Mouse (Mus musculus) kidney, adult 11 months (tissue): ENCODE results near the gene Arhgef15.

ENCODE experiments used
- DNase-seq: peaks from one replicate; pipeline ENCODE4 v3.0.0; 2022

Arhgef15 gene

GRCm38 (mm10) chr11:68911531-68912177 lies 45.6 kb downstream of the Arhgef15 start:
- no peak for DNase-seq

DNA sequence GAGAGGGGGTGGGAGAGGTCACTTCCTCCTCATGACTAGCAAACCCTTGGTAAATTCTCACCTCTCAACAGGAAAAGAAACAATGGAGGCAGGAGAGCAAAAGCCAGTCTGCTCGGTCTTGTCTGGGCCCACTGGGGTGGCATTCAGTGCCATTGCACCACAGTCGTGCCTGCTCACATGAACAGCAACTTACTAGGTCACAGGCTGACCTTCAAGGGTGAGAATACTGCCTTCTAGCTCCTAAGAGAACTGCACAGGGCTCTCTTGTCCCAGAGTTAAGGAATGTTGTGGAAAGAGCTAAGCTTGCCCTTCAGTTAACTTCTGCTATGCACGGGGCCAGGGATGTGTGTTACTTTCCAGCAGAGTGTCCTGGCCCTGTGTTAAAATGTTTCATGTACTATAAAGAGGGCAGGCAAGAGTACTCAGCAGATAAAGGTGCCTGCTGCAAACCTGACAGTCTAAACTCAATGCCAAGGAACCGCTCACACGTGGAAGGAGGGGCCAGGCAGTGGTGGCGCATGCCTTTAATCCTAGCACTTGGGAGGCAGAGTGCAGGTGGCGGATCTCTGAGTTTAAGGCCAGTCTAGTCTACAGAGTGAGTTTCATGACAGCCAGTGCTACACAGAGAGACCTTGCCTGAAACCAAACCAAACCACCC lies 48.3 kb downstream of the Arhgef15 start:
- DNase-seq: peak; percentile 56

GRCm38 (mm10) chr11:68907251-68907650 lies 50.0 kb downstream of the Arhgef15 start:
- DNase-seq: no peak

- no peak for DNase-seq
Observed at GRCm38 (mm10) chr11:68906461-68906790, 50.9 kb downstream of the Arhgef15 start.

DNA sequence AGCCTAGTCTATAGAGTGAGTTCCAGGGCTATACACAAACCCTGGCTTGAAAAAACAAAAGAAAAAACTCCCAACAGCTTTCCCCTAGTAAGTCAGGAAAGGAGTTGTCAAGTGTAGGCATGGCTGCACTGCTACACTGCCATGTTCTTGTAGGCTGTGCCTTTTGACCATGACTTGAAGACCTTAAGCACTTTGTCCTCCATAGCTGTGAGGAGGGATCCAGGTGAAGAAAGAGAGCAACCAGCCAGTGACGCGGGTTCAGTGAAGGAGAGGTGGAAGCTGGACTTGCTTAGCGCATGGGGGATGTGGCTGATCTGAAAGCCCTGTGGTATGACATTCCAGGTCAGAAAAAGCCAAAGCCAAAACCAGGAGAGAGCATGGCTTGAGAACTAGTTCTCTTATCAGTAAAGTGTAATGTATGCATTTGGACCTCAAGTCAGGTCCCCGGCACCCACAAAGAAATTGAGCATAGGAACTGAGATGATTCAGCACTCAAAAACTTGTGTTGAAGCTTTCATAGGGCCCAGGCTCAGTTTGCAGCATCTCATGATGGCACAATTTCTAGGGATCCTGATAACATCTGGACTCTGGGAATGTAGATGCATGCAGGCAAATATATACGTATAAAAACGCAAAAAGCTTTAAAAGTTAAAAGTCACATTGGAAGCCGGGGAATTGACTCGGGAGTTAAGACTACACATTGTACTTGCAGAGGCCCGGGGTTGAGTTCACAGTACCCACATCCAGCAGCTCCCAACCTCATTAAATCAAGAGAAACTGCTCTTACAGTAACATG lies 51.4 kb downstream of the Arhgef15 start:
- no peak for DNase-seq

GRCm38 (mm10) chr11:68905138-68905531 lies 52.1 kb downstream of the Arhgef15 start:
- no peak for DNase-seq

DNA sequence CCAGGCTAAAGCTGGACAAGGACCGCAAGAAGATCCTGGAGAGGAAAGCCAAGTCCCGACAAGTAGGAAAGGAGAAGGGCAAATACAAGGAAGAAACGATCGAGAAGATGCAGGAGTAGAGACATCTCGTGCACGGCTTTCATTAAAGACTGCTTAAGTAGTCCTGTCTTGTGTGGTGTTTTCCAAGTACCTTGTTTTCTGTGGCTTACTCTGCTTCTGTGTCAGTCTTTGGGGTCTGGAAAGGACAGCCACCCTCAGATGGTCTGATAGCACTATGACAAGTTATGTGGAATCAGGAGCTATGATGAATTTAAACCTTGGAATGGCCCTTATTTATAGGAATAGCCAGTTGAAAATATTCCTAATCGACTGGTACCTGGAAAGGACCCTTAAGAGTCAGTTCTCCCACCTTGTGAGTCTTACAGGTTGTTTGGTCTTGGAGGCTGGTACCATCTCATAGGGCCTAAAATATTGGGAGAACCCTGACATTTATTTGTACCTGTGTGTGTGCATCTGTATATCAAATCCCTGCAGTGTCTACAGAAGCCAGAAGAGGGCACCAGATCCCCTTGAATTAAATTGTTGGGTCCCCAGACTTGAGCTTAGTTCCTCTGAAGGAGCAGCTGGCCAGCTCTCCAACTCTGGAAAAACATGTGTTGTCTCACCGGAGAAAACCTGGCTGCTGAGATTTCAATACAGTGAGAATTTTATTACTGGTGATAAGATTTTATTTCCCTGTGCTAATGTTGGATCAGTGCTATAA lies 52.7 kb downstream of the Arhgef15 start:
- peak; percentile 76 for DNase-seq

DNA sequence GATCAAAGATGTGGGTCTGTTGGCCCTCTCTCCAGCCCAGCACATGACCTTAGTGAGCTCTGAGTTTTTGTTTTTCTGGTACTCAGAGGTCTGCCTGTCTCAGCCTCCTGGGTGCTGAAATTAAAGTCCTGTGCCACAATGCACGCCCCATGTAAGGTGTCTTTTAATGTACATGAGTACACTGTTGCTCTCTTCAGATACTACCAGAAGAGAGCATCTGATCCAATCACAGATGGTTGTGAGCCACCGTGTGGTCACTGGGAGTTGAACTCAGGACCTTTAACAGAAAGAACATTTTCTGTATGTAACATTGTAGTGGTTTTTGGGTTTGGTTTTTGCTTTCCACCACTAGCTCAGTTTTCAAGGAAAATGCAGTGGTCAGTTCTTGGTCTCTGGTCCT lies 53.5 kb downstream of the Arhgef15 start:
- DNase-seq: no peak

GRCm38 (mm10) chr11:68902823-68903222 lies 54.5 kb downstream of the Arhgef15 start:
- DNase-seq: no peak

- no peak for DNase-seq
Observed at GRCm38 (mm10) chr11:68902367-68902766, 54.9 kb downstream of the Arhgef15 start.

GRCm38 (mm10) chr11:68902047-68902364 lies 55.3 kb downstream of the Arhgef15 start:
- DNase-seq: no peak

DNA sequence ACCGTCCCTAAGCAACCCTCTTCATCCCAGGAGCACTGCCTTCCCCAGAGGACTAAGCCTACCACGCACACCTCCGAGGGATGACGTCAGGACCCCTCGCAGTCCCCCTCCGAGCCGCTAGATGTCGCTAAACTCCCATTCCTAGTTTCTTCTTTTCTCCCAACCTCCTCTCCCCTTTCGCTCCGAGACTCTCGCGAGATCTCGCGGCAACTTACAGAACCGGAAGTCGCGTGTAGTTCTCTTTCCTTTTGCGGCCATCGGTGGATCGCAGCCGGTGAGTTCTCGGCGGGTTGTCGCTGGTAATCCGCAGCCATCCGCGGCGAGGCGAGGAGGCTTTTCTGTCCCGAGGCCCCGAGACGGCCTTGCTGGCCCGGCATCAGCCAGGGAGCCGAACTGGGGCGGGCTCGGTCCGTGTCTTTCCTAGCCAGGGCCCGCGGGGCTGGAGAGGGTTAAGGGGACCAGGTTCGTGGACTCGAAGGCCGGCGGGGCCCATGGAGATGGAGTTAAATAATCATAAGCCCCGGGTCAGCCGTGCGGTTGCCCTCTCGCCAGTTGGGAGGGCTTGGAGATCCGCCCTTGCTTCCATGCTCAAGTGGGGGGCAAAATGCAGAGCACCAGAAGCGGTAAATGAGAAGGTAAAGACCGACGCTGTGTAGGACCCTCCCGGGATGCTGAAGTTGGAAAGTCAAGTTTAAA lies 55.8 kb downstream of the Arhgef15 start, which contains the start of gene Rpl26:
Gene Rpl26, plus strand, starts transcription at position 233 of the 696 bp plus-strand sequence.
- DNase-seq: peak; percentile 97

DNA sequence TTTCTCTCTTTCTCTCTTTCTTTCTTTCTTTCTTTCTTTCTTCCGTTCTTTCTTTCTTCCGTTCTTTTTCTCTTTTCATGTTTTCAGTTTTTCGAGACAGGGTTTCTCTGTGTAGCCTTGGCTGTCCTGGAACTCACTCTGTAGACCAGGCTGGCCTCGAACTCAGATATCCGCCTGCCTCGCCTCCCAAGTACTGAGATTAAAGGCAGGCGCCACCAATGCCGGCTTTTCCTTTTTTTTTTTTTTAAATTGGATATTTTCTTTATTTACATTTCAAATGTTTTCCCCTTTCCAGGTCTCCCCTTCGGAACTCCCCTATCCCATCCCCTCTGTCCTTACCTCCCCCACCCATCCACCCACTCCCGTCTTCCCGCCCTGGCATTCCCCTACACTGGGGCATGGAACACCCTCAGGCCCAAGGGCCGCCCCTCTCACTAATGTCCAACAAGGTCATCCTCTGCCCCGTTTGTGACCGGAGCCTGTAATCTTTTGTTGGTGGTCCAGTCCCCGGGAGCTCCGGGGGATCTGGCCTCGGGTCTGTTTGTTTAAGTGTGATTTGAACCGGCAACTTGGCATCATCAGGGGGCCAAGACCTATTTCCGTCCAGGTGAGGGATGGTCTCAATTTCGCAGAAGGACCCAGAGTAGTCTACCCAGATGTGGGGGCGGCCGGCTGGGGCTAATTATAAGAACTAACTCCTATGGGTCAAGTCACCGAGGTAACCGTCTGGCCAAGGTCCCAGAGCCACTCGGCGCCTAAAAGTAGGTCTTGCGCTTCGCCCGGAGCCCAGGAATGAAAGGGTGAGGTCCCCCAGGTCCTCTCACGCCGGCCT lies 56.5 kb downstream of the Arhgef15 start:
- no peak for DNase-seq

DNA sequence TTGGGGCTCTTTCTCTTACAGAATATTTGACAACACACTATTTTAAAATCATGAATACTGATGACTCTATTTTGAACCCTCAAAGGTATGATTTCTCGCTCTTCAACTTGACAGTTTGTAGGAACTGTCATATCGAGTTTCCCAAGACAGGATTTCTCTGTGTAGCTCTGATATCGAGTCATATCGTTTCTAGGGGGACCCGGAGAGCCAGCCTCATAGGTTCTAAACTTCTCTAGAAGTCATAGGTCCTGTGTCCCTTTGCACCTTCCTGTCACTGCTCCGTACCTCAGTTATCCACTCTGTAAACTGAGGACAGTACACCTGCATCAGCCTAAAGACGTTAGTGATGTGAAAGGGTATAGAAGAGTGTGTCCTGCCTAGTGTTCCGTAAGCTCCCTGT lies 57.5 kb downstream of the Arhgef15 start:
- DNase-seq: no peak

DNA sequence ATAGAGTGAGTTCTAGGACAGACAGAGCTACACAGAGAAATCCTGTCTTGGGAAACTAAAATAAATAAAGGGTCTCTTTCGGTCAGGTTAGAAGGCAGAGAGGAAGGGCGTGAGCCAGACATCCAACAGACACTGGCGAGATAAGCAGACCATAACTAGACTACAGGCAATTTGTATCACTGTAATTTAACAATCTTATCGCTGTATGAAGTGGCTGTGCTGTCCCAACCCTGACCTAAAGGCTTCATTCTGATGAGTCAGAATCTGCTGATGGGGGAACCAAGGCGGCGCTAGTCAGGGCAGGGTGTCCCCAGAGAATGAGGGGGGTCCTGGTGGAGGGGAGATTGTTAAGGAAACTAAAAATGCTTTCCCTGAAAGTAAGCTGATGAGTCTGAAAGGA lies 58.5 kb downstream of the Arhgef15 start:
- DNase-seq: no peak

- DNase-seq: no peak
Observed at GRCm38 (mm10) chr11:68897838-68898237, 59.4 kb downstream of the Arhgef15 start.

DNA sequence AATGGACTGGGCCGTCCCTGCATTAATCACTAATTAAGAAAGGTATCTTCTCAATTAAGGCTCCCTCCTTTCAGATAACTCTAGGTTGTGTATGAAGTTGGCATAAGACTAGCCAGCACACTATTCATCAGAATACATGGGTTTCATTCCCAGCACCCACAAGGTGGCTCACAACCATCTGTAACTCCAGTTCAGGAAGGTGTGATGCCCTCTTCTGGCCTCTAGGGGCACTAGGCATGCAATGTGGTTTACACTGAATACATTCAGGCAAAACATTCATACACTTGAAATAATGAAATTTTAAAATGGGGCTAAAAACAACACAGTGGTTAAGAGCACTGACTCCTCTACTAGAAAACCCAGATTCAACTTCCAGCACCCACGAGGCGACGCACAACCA lies 60.2 kb downstream of the Arhgef15 start:
- DNase-seq: no peak

DNA sequence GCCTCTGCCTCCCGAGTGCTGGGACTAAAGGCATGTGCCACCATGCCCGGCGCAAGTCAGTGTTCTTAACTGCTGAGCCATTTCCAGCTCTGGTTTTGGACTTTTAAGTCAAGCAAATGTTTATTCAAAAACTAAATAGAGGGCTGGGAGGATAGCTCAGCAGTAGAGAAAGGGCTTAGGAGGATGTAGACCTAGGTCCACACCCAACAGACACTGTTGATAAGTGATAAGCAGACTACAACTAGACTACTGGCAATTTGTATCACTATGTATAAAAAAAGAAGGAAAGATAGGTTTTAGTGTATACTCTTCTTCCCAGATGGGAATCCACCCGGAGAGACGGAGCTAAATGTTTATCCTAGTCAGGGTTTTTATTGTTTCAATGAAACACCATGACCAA lies 61.0 kb downstream of the Arhgef15 start:
- DNase-seq: no peak

DNA sequence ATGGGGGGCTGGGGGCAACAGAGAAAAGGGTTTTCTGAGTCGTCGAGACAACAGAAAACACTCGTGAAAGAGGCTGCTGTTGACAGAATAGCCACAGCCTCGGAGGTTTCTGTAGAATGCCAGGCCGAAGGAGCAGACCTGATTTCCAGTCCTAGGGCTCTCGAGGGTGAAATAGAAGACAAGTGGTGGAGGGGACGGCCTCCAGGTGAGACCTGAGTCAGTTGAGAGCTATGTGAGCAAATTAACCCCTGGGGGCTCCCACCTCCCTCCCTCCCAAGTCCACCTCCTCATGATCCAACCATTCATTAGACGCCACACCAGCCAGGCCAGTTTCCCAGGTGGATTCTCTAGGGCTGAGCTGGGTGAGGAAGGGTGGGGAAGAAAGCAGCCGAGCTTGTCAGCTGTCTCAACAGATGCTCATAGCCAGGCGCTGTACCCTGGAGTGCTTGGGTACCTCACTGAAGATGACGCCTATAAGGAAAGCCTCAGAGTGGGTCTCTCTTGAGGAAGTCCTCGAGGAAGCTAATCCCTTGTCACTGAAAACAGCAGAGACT lies 63.3 kb downstream of the Arhgef15 start:
- DNase-seq: no peak
